Mouse (Mus musculus) MEL (cell line): ENCODE measurements at regions not wholly inside any gene's neighbourhood (a gene's known extent, or its start where the extent isn't known, plus 50 kb on each side); places are given as distances from the start of the nearest gene placed in this dataset.

Experiments
- CTCF ChIP-seq, 3 experiments: IDR thresholded peaks in 2 of 3; conservative IDR thresholded peaks in 1 of 3; 2 replicates each; pipeline ENCODE4 v1.5.1; 2011 to 2012; ENCODE audit warnings: low read length in 3 of 3, low read depth in 2 of 3, mild to moderate bottlenecking in 2 of 3, improper control_type of control experiment in 1 of 3, inconsistent platforms in 1 of 3, mixed read lengths in 1 of 3, moderate library complexity in 1 of 3; ENCODE audit not compliant: control insufficient read depth in 1 of 3, insufficient read depth in 1 of 3, poor library complexity in 1 of 3, severe bottlenecking in 1 of 3
- E2F4 ChIP-seq: IDR thresholded peaks from 2 replicates; pipeline ENCODE4 v1.6.1; 2011; ENCODE audit warnings: low read depth, low read length, improper control_type of control experiment, borderline replicate concordance
- MAZ ChIP-seq: IDR thresholded peaks from 2 replicates; pipeline ENCODE4 v1.6.1; 2012; ENCODE audit warnings: low read depth, mild to moderate bottlenecking, inconsistent platforms, low read length, improper control_type of control experiment
- MXI1 ChIP-seq: IDR thresholded peaks from 2 replicates; pipeline ENCODE4 v1.6.1; 2011; ENCODE audit warnings: mild to moderate bottlenecking, low read depth, low read length, improper control_type of control experiment
- POLR2A ChIP-seq, 2 experiments: IDR thresholded peaks; 2 replicates each; pipeline ENCODE4 v1.6.1; 2011 to 2012; ENCODE audit warnings: low read length in 2 of 2, mild to moderate bottlenecking in 2 of 2, control low read depth in 1 of 2, improper control_type of control experiment in 1 of 2, low read depth in 1 of 2, moderate library complexity in 1 of 2; ENCODE audit not compliant: control insufficient read depth in 1 of 2, insufficient read depth in 1 of 2, poor library complexity in 1 of 2
- TAL1 ChIP-seq: IDR thresholded peaks from 2 replicates; pipeline ENCODE4 v1.6.1; 2012; ENCODE audit warnings: mild to moderate bottlenecking, inconsistent platforms, low read length, moderate library complexity, mixed read lengths
- UBTF ChIP-seq: IDR thresholded peaks from 2 replicates; pipeline ENCODE4 v1.6.1; 2012; ENCODE audit warnings: low read depth, mild to moderate bottlenecking, inconsistent platforms, low read length, improper control_type of control experiment, moderate library complexity, borderline replicate concordance; ENCODE audit not compliant: insufficient read depth
- ZMIZ1 ChIP-seq: IDR thresholded peaks from 2 replicates; pipeline ENCODE4 v1.6.1; 2012; ENCODE audit warnings: low read depth, mild to moderate bottlenecking, inconsistent platforms, low read length, improper control_type of control experiment, moderate library complexity
- ZNF384 ChIP-seq: IDR thresholded peaks from 2 replicates; pipeline ENCODE4 v1.6.1; 2012; ENCODE audit warnings: low read depth, mild to moderate bottlenecking, inconsistent platforms, low read length, improper control_type of control experiment

GRCm38 (mm10) chr16:93189875-93190274 is 363.9 kb upstream of the Runx1 start:
- no peak for TF ChIP-seq ZMIZ1
- no peak for TF ChIP-seq MAZ
- no peak for TF ChIP-seq UBTF
- no peak for TF ChIP-seq CTCF (IDR thresholded peaks at IDR 0.05 in 2 of 3, conservative IDR thresholded peaks at IDR 0.05 in 1 of 3; ENCODE audit: control insufficient read depth in 1 of 3, insufficient read depth in 1 of 3, low read depth in 2 of 3, low read length in 3 of 3, poor library complexity in 1 of 3, severe bottlenecking in 1 of 3)
- TF ChIP-seq MXI1 = no peak
- TF ChIP-seq POLR2A (IDR thresholded peaks at IDR 0.05; ENCODE audit: control insufficient read depth in 1 of 2, insufficient read depth in 1 of 2, low read depth in 1 of 2, low read length in 2 of 2, poor library complexity in 1 of 2) = no peak
- no peak for TF ChIP-seq E2F4
- TF ChIP-seq TAL1 = no peak
- TF ChIP-seq ZNF384 = no peak
